Mouse (Mus musculus) heart, postnatal 0 days (tissue): ENCODE measurements around the gene Hnrnpab.

Experiments used
- CTCF ChIP-seq: IDR thresholded peaks from 2 replicates; pipeline ENCODE4 v1.5.1; 2016; ENCODE audit warnings: antibody characterized with exemption, control low read depth, low read depth
- EP300 ChIP-seq: IDR thresholded peaks from 2 replicates; pipeline ENCODE4 v1.6.1; 2016; ENCODE audit warnings: antibody characterized with exemption, low read depth

DNA sequence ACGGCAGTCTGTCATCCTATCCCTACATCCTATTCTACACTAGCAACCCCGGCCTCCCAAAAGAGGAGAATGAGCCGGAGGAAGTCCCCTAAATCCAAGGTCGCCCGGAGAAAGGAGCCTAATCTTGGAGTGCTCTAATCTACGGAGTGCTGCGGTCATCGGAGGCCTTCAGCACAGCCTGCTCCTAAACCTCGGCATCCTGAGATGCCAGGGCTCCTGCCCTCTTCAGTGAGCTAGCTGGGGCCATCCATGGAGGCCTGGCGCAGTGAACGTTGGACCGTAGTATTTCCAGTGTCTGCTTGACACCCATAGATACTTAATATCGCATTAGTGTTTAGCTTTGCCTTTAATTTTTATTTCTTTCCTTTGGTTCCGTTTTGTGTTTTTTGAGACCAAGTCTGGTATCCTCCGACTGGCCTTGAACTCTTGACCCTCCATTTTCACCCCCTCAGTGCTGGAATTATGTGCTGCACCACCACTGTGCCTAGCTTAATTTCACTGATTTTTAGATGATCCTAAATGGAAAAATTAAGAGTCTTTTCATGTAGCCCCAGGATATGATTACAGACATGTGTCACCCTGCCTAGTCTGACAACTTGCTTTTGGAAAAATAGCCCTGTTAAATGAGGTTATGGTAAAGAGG lies 570 bp upstream of the Hnrnpab start:
- TF ChIP-seq EP300 (no peak), CTCF (no peak)
